9 mouse cellular contexts compared by ENCODE assay signal in the genomic region with DNA sequence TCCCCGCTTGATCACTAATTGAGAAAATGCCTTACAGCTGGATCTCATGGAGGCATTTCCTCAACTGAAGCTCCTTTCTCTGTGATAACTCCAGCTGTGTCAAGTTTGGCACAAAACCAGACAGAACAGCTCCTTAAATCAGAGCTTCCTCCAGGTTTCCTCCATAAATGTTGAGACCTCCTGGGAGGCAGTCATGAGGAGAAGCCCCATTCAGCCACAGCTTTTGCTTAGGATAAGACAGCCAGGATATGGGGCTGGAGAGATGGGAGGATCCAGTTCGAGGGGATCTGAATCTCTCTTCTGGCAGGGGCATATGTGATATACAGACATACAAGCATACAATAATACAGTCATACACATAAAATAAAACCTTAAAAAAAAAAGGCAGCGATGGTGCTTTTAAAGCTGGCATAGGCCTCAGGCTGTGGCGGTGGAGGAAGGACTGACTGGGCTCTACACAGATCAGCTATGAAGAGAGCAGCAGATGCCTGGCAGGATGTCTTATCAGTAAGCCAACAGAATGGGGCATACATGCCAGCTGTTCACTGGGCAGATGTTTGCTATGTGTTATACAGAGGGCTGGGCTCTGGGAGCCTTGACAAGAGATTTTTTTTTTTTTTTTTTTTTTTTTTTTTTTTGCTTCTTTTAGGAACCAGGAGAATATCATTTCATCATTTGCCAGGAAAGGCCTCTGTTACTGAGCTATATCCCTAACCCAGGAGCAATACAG. TPM values are rescaled to one million over a fixed set of nuclear protein-coding genes. Genes with fewer than 3 reads are reported as not detected.
DNase-seq lines count a peak whose midpoint lies in the region; ATAC-seq and TF ChIP-seq lines count a peak whose summit lies in the region.
"Had no signal": no experiment of that assay in that cellular context is flagged by ENCODE, and none has a peak within 500 bp of the region (broad histone marks: within the 10 kb centered on the region; RNA-seq: fewer than 3 reads in every experiment).

No protein-coding gene starts in this region.

- WGBS in liver, embryonic 13.5 days (ENCODE audit: insufficient replicate concordance), result 57% methylated on average over 4 of the region's 4 CpGs
- 79% methylated on average over 3 of the region's 4 CpGs for WGBS in liver, embryonic 11.5 days
- WGBS in intestine, embryonic 15.5 days, result 60% methylated on average over 4 of the region's 4 CpGs
- 69% methylated on average over 3 of the region's 4 CpGs for WGBS in heart, embryonic 11.5 days (ENCODE audit: insufficient replicate concordance)

- no peak for TF ChIP-seq CTCF in brain, embryonic 14.5 days (IDR thresholded peaks at IDR 0.05; ENCODE audit: borderline replicate concordance, extremely low read depth, insufficient read depth, insufficient read length)

- H3K4me3 ChIP-seq in liver, embryonic 13.5 days (replicated peaks), result no peak overlapping the region
- H3K4me3 ChIP-seq in liver, embryonic 11.5 days (ENCODE audit: low read depth, low read length), result no peak overlapping the region
- H3K4me3 ChIP-seq in intestine, embryonic 15.5 days (replicated peaks), result no peak overlapping the region
- H3K4me3 ChIP-seq in heart, embryonic 11.5 days (ENCODE audit: low read depth, low read length), result no peak overlapping the region

- H3K4me2 ChIP-seq in liver, embryonic 13.5 days, result no peak overlapping the region
- H3K4me2 ChIP-seq in liver, embryonic 11.5 days, result no peak overlapping the region
- no peak overlapping the region for H3K4me2 ChIP-seq in intestine, embryonic 15.5 days (replicated peaks)
- no peak overlapping the region for H3K4me2 ChIP-seq in heart, embryonic 11.5 days

- ATAC-seq in liver, embryonic 13.5 days (ENCODE audit: low read depth), result peak; percentile 88
- no peak for ATAC-seq in liver, embryonic 11.5 days (replicated peaks; ENCODE audit: low FRiP score)
- peak; percentile 57; the same call in 1 of the 2 replicates for ATAC-seq in intestine, embryonic 15.5 days
- no peak for ATAC-seq in heart, embryonic 11.5 days (replicated peaks; ENCODE audit: insufficient number of reproducible peaks, low FRiP score, low TSS enrichment)
- ATAC-seq: inflammation-experienced regulatory T-cells, adult 6 months had no signal

- no peaks in the 10 kb centered on the region for H3K9me3 ChIP-seq in liver, embryonic 13.5 days (replicated peaks)
- H3K9me3 ChIP-seq in liver, embryonic 11.5 days (ENCODE audit: control insufficient read depth, low read length), result no peaks in the 10 kb centered on the region
- H3K9me3 ChIP-seq in intestine, embryonic 15.5 days, result no peaks in the 10 kb centered on the region
- H3K9me3 ChIP-seq in heart, embryonic 11.5 days (replicated peaks; ENCODE audit: control insufficient read depth, low read length), result no peaks in the 10 kb centered on the region

- H3K27me3 ChIP-seq in liver, embryonic 13.5 days, result peaks cover 2% of the 10 kb centered on the region; the same call in 1 of the 2 replicates
- no peaks in the 10 kb centered on the region for H3K27me3 ChIP-seq in liver, embryonic 11.5 days (replicated peaks; ENCODE audit: control insufficient read depth, insufficient read depth, low read length)
- no peaks in the 10 kb centered on the region for H3K27me3 ChIP-seq in intestine, embryonic 15.5 days (replicated peaks)
- H3K27me3 ChIP-seq in heart, embryonic 11.5 days (ENCODE audit: control insufficient read depth, insufficient read depth, low read length), result no peaks in the 10 kb centered on the region

- 0 out of 2 replicates have a peak, but pooled peaks cover 4% of the 10 kb centered on the region for H3K4me1 ChIP-seq in liver, embryonic 13.5 days (replicated peaks)
- H3K4me1 ChIP-seq in liver, embryonic 11.5 days (replicated peaks; ENCODE audit: control insufficient read depth, insufficient read depth, low read length), result no peaks in the 10 kb centered on the region
- peaks cover 8% of the 10 kb centered on the region for H3K4me1 ChIP-seq in intestine, embryonic 15.5 days (replicated peaks)
- no peaks in the 10 kb centered on the region for H3K4me1 ChIP-seq in heart, embryonic 11.5 days (ENCODE audit: control insufficient read depth, insufficient read depth, low read length)

- no peak overlapping the region for H3K27ac ChIP-seq in liver, embryonic 13.5 days
- no peak overlapping the region for H3K27ac ChIP-seq in liver, embryonic 11.5 days (ENCODE audit: low read depth, low read length)
- H3K27ac ChIP-seq in intestine, embryonic 15.5 days, result 0 out of 2 replicates have a peak overlapping the region, but pooled peaks have one; percentile 48
- H3K27ac ChIP-seq in heart, embryonic 11.5 days (ENCODE audit: low read depth, low read length), result no peak overlapping the region

- no peak overlapping the region for H3K9ac ChIP-seq in liver, embryonic 13.5 days
- no peak overlapping the region for H3K9ac ChIP-seq in liver, embryonic 11.5 days (ENCODE audit: low read depth, low read length)
- no peak overlapping the region for H3K9ac ChIP-seq in intestine, embryonic 15.5 days
- H3K9ac ChIP-seq in heart, embryonic 11.5 days (ENCODE audit: low read depth, low read length), result no peak overlapping the region

- no peaks in the 10 kb centered on the region for H3K36me3 ChIP-seq in liver, embryonic 13.5 days
- no peaks in the 10 kb centered on the region for H3K36me3 ChIP-seq in liver, embryonic 11.5 days (ENCODE audit: control insufficient read depth, insufficient read depth, low read length)
- H3K36me3 ChIP-seq in intestine, embryonic 15.5 days, result no peaks in the 10 kb centered on the region
- no peaks in the 10 kb centered on the region for H3K36me3 ChIP-seq in heart, embryonic 11.5 days (ENCODE audit: control insufficient read depth, insufficient read depth, low read length)

- no peak for TF ChIP-seq POLR2A in brain, embryonic 14.5 days (IDR thresholded peaks at IDR 0.05; ENCODE audit: borderline replicate concordance, extremely low read depth, insufficient read depth, insufficient read length, poor library complexity, severe bottlenecking)

- DNase-seq in liver, embryonic 13.5 days, result peak; percentile 3
- no peak for DNase-seq in liver, embryonic 11.5 days (ENCODE audit: low spot score)
- DNase-seq in brain, embryonic 14.5 days (ENCODE audit: low read depth), result peak; percentile 46
- peak; percentile 31 to 70 for DNase-seq in spleen, postnatal 10 days (ENCODE audit: low spot score in 2 of 2)
- DNase-seq in lung, postnatal 14 days, result no peak
- DNase-seq: lung, adult 18-20 months had no signal

RNA-seq across cellular contexts. Expression of a gene that starts 25.0 kb away (rescaled TPM):
- not detected in 2 replicates for polyA plus RNA-seq in liver, embryonic 13.5 days (2015; fragmentation: Nextera tagmentation; extraction: Ambion mirVana)
- not detected in 2 replicates for polyA plus RNA-seq in liver, embryonic 11.5 days (2014; fragmentation: Nextera tagmentation; extraction: Ambion mirVana)
- 2.1 and 2.4 TPM in 2 replicates for polyA plus RNA-seq in brain, embryonic 14.5 days (2012; rRNA removed)
- 0.34 TPM in 1 of 2 replicates, not detected in the other for polyA plus RNA-seq in intestine, embryonic 15.5 days (2015; fragmentation: Nextera tagmentation; extraction: Ambion mirVana)
- polyA plus RNA-seq in heart, embryonic 11.5 days (2014; fragmentation: Nextera tagmentation; extraction: Ambion mirVana), result not detected in 2 replicates
- polyA plus RNA-seq: inflammation-experienced regulatory T-cells, adult 6 months had no signal

RNA-seq across cellular contexts. Expression of a gene that starts 27.4 kb away (rescaled TPM):
- 0.09 and 0.10 TPM in 2 replicates for polyA plus RNA-seq in liver, embryonic 13.5 days (2015; fragmentation: Nextera tagmentation; extraction: Ambion mirVana)
- 0.10 and 0.23 TPM in 2 replicates for polyA plus RNA-seq in liver, embryonic 11.5 days (2014; fragmentation: Nextera tagmentation; extraction: Ambion mirVana)
- 7.2 and 9.2 TPM in 2 replicates for polyA plus RNA-seq in brain, embryonic 14.5 days (2012; rRNA removed)
- polyA plus RNA-seq in intestine, embryonic 15.5 days (2015; fragmentation: Nextera tagmentation; extraction: Ambion mirVana), result 17.1 and 26.7 TPM in 2 replicates
- 0.59 and 0.63 TPM in 2 replicates for polyA plus RNA-seq in heart, embryonic 11.5 days (2014; fragmentation: Nextera tagmentation; extraction: Ambion mirVana)

RNA-seq across cellular contexts. Expression of a gene that starts 53.4 kb away (rescaled TPM):
- polyA plus RNA-seq in liver, embryonic 13.5 days (2015; fragmentation: Nextera tagmentation; extraction: Ambion mirVana), result 13.7 and 18.5 TPM in 2 replicates
- 23.0 and 27.7 TPM in 2 replicates for polyA plus RNA-seq in liver, embryonic 11.5 days (2014; fragmentation: Nextera tagmentation; extraction: Ambion mirVana)
- 9.1 and 18.1 TPM in 2 replicates for polyA plus RNA-seq in brain, embryonic 14.5 days (2012; rRNA removed)
- 34.3 and 35.5 TPM in 2 replicates for polyA plus RNA-seq in intestine, embryonic 15.5 days (2015; fragmentation: Nextera tagmentation; extraction: Ambion mirVana)
- polyA plus RNA-seq in heart, embryonic 11.5 days (2014; fragmentation: Nextera tagmentation; extraction: Ambion mirVana), result 31.7 and 34.6 TPM in 2 replicates

Comparison
In these comparisons a context has a peak if more than half of its experiments do, and no peak if none do; other contexts are left out.
1. ATAC-seq: peak in liver, embryonic 13.5 days (single experiment) and intestine, embryonic 15.5 days (single experiment); none in liver, embryonic 11.5 days (single experiment) and heart, embryonic 11.5 days (single experiment).
2. DNase-seq: peak in liver, embryonic 13.5 days (single experiment), brain, embryonic 14.5 days (single experiment) and spleen, postnatal 10 days (2 of 2); none in liver, embryonic 11.5 days (single experiment) and lung, postnatal 14 days (single experiment).